Mouse (Mus musculus) neural tube, embryonic 12.5 days (tissue): Measurements from ENCODE around the gene Adgra3. TPM values are rescaled to one million over a fixed set of nuclear protein-coding genes. Genes with fewer than 3 reads are reported as not detected.

Source experiments
- ATAC-seq: fragments of 200-750 bp; cut with Nextera tagmentation; 2 replicates; pipeline ENCODE4 v1.8.0; 2017; ENCODE audit warnings: low read depth, mild to moderate bottlenecking, moderate TSS enrichment, moderate library complexity; ENCODE audit not compliant: low FRiP score
- H3K27ac ChIP-seq: fragments of 300-500 bp; sonication (generic); 2 replicates; pipeline ENCODE4 v1.5.1; 2016
- H3K27me3 ChIP-seq: fragments of 300-500 bp; sonication (generic); replicated peaks from 2 replicates; pipeline ENCODE4 v1.6.1; 2016; ENCODE audit warnings: mild to moderate bottlenecking
- H3K36me3 ChIP-seq: fragments of 300-500 bp; sonication (generic); 2 replicates; pipeline ENCODE4 v1.6.1; 2016; ENCODE audit warnings: mild to moderate bottlenecking
- H3K4me1 ChIP-seq: fragments of 300-500 bp; sonication (generic); 2 replicates; pipeline ENCODE4 v1.6.1; 2016
- H3K4me2 ChIP-seq: fragments of 300-500 bp; sonication (generic); replicated peaks from 2 replicates; pipeline ENCODE4 v1.6.1; 2016; ENCODE audit warnings: mild to moderate bottlenecking
- H3K4me3 ChIP-seq: fragments of 300-500 bp; sonication (generic); 2 replicates; pipeline ENCODE4 v1.5.1; 2016
- H3K9ac ChIP-seq: fragments of 300-500 bp; sonication (generic); 2 replicates; pipeline ENCODE4 v1.6.1; 2016; ENCODE audit warnings: mild to moderate bottlenecking
- H3K9me3 ChIP-seq: fragments of 300-500 bp; sonication (generic); 2 replicates; pipeline ENCODE4 v1.6.1; 2016; ENCODE audit warnings: mild to moderate bottlenecking
- WGBS: fragments of 180-500 bp; shearing (Covaris S2); methylation state at CpG from one replicate; pipeline ENCODE4 v1.1.7; 2016; 5-methylcytosine and 5-hydroxymethylcytosine counted together
- polyA plus RNA-seq: library from polyadenylated mRNA; unstranded; fragments of >200 nt; fragmentation: Nextera tagmentation; extraction: Ambion mirVana; gene quantifications from 2 replicates; pipeline ENCODE4 v1.2.1, GENCODE M21; 2016

The Adgra3 gene
- polyA plus RNA-seq, 1 experiment from 2014 or later, result 45.4 TPM

DNA sequence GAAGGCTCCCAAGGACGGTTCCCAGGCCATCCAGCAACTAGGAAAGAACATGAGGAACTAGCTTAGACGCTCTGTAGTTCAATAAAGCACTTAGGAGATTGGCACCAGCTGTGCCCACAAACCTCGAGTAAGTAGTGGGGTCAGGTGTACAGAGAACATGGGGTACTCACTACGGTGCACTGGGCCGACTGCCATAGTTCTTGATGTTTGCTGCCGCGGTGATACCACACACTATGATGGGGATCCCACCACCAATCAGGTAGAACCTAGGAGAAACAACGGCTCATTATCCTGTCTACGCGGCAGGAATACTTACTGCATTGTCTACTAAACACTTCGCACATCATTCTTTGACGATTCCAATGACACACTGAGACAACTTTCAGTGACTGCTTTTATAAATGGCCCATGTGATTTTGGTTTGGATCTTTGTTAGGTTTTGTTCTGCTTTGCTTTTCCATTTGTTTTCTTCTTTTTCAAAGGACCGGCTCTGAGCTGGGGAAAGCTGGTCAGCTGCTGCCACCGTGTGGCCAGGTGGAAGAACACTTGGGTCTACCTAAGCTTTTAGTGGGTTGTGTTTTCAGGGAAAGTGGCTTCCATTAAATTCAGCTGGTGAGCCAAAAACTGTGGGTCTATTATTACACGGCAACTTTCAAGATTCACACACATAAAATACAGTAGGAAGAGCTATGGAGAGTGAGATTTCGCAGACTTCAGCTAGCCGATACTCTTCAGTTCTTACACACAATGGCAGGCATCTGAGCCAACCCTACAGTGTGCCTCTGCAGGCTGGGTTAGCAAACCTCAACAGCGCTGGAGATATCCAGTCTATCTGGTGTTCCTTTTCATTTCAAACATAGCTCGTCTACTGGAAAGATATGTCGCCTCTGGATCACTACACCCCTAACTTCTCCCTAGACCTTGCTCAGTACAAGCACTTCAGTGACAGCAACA, 97.1 kb downstream of the Adgra3 start:
- Histone ChIP-seq H3K9me3 (no peaks in the 10 kb centered on the region), H3K4me2 (no peak overlapping the region), H3K36me3 (peaks cover 56% of the 10 kb centered on the region), H3K27ac (no peak overlapping the region), H3K4me3 (no peak overlapping the region), H3K4me1 (no peaks in the 10 kb centered on the region), H3K9ac (no peak overlapping the region), H3K27me3 (no peaks in the 10 kb centered on the region)
- whole genome bisulfite sequencing, result 85% methylated on average over 20 of the region's 20 CpGs
- ATAC-seq, result peak; percentile 75

- WGBS, result 59% methylated on average over 1 of the region's 1 CpGs
- Histone ChIP-seq H3K27me3 (no peaks in the 10 kb centered on the region), H3K9ac (no peak overlapping the region), H3K27ac (no peak overlapping the region), H3K9me3 (no peaks in the 10 kb centered on the region), H3K36me3 (no peaks in the 10 kb centered on the region), H3K4me2 (no peak overlapping the region), H3K4me3 (no peak overlapping the region), H3K4me1 (no peaks in the 10 kb centered on the region)
- no peak for ATAC-seq
Measured at GRCm38 (mm10) chr5:49936354-49936753, 122.5 kb downstream of the Adgra3 start.

DNA sequence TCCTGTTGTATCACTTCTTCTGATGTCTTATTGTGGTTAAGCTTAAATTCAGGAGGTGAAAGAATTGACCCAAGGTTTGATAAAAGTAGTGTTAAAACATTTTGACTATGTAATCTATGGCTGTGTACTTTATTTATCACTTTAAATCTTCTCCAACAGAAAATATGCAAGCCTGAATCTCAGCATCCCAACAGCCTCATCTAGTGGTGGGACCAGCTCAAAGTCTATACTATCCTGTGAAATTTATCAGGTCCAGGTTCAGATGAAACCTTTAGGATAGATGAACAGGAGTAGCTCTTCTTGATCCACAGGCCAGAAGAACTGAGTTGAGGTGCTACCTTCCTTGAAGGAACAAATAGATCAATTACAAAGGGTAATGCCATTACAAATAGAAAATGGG, 134.1 kb downstream of the Adgra3 start:
- Histone ChIP-seq H3K36me3 (no peaks in the 10 kb centered on the region), H3K27ac (no peak overlapping the region), H3K9ac (no peak overlapping the region), H3K9me3 (no peaks in the 10 kb centered on the region), H3K4me1 (no peaks in the 10 kb centered on the region), H3K4me3 (no peak overlapping the region), H3K4me2 (no peak overlapping the region), H3K27me3 (no peaks in the 10 kb centered on the region)
- ATAC-seq, result no peak

- 76% methylated on average over 2 of the region's 2 CpGs for WGBS
- no peak for ATAC-seq
- Histone ChIP-seq H3K36me3 (no peaks in the 10 kb centered on the region), H3K4me1 (no peaks in the 10 kb centered on the region), H3K9ac (no peak overlapping the region), H3K4me2 (no peak overlapping the region), H3K9me3 (no peaks in the 10 kb centered on the region), H3K27me3 (no peaks in the 10 kb centered on the region), H3K27ac (no peak overlapping the region), H3K4me3 (no peak overlapping the region)
Measured at GRCm38 (mm10) chr5:49915695-49916106, 143.1 kb downstream of the Adgra3 start.
